Mouse (Mus musculus): ENCODE measurements around the gene E130114P18Rik.

The E130114P18Rik gene

GRCm38 (mm10) chr4:97752276-97753010 lies 25.4 kb downstream of the E130114P18Rik start:
- DNase-seq (ENCODE audit: low spot score), result no peak

DNA sequence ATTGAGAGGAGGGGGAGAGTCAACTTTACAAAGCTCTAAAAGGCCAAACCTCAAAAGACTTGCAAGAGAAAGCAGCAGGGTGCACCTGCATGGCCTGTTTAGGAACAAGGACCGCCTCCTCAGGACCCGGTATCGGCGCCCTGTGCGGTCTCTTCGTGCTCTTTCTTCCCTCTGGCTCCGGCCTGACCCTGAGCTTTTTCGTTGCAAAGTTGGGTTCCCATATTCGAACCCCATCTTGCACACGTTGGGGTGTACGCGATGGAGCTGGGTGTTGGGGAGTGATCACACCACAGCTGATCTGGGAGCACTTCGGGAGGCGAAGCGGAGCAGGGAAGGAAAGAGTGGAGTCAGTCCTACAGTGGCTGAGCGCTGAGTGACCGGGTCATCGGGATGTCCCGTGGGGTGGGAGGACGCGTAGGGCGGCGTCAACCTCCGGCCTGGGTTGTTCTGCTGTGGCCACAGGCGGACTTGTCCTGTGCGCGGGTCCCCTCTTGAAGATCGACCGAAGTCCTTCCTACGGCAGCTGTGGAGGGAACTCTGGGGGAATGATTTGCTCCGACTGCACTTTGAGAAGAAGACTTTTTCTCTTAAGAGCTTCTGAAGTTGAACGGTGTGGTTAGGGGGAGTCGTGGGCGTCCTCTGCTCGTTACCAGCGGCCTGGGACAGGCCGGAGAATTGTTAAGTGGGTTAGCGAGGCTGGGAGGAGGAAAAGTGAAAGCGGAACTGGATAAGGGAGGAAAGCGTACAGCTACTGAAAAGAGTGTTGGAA lies 26.2 kb downstream of the E130114P18Rik start:
- DNase-seq (ENCODE audit: low spot score), result peak; percentile 49

GRCm38 (mm10) chr4:97751030-97751482 lies 26.8 kb downstream of the E130114P18Rik start:
- peak; percentile 91 for DNase-seq (ENCODE audit: low spot score)

GRCm38 (mm10) chr4:97750401-97750800 lies 27.5 kb downstream of the E130114P18Rik start:
- no peak for DNase-seq (ENCODE audit: low spot score)

- no peak for DNase-seq (ENCODE audit: low spot score)
Observed at GRCm38 (mm10) chr4:97746106-97746900, 31.6 kb downstream of the E130114P18Rik start.

GRCm38 (mm10) chr4:97745296-97746105 lies 32.4 kb downstream of the E130114P18Rik start:
- peak; percentile 64 for DNase-seq (ENCODE audit: low spot score)

- no peak for DNase-seq (ENCODE audit: low spot score)
Observed at GRCm38 (mm10) chr4:97743932-97744331, 33.9 kb downstream of the E130114P18Rik start.

DNA sequence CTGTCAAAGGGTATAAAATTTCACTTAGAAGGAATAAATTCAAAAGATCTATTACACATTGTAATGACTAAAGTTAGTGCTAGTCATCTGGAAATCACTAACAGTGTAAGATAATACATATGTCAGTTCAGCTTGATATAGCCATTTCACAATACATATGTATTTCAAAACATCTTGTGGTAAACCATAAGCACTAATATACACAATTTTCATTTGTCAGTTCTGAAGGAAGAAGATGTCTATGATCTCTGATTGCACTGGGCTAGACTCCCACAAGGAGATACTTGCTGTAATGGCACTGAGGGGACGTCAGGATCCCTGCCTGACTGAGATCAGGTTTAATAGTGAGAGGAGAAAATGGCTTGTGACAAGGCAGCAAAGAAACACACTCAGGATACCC lies 44.5 kb downstream of the E130114P18Rik start:
- no peak for DNase-seq (ENCODE audit: low spot score)

DNA sequence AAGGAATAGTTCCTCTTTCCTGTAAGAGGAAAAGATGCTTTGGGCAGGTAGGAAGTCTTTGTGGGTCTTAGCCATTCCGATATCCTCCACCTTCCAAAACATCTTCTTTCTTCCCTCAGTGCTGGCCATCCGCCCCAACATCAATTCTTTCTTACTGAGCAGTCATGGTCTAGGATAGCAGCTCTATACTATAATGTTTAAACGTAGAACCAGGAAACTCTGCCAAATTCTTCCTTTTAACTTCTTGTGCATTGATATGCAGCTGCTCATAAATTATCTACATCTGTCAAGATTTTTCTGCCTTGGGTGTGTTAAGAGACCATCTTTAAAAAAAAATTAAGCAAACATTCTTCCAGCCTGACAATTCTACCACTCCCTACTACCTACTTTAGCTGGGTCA lies 47.5 kb downstream of the E130114P18Rik start:
- no peak for DNase-seq (ENCODE audit: low spot score)

GRCm38 (mm10) chr4:97729999-97730398 lies 47.9 kb downstream of the E130114P18Rik start:
- DNase-seq (ENCODE audit: low spot score), result no peak

- DNase-seq (ENCODE audit: low spot score), result no peak
Observed at GRCm38 (mm10) chr4:97728520-97728919, 49.4 kb downstream of the E130114P18Rik start.

DNA sequence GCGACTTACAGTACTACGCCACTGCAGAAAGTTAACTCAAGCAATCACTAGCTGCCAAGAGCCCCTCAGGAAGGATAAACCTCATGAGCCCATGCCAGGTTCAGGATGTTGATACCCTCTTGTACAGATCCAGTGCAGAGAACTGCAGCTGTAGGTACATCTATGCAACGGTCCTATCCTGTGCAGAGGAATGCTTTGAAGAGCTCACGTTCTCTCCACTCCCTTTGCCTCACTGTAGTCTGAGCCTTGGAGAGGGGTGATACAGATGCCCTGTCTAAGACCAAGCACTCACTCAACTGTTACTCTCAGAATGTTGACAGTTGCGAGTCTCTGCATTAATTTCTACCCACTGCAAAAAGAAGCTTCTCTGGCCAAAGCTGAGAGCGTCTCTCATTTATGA lies 54.5 kb downstream of the E130114P18Rik start:
- no peak for DNase-seq (ENCODE audit: low spot score)

DNA sequence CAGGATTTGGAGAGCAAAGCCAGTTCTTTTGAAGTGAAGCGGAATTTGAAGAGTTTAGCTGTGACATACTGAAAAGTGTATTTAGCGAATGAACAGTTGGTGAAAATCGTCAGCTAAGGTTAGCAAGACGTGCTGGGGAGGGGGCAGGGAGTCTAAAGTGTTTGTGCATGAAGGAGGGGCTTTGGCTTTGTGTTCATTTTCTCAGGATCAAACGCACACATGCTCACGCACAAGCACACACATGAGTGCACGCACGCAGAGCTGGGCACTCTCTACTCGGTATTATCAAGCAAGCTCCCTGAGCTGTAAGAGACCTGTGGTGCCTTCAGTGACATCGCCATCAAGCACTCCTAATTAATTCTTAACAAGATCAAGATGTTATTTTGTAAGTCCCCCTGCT lies 55.2 kb downstream of the E130114P18Rik start:
- DNase-seq (ENCODE audit: low spot score), result no peak

DNA sequence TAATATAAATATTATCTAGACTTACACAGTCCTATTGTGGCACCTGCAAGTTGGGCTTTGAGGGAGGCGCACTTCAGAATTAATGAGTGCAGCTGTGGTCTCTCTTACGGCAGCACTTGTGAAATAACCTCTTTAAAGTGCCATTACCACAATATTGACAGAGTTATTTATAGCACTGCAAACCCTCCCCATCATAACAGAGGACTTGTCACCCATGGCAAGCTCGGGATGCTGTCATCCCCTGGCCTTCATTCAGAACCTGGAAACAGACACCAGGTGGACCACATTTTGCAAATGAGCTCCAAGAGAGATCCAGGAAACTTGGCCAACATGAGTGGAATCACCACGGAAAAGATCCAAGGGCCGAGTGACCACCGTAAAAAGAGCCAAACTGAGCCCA lies 63.3 kb downstream of the E130114P18Rik start:
- DNase-seq (ENCODE audit: low spot score), result no peak

DNA sequence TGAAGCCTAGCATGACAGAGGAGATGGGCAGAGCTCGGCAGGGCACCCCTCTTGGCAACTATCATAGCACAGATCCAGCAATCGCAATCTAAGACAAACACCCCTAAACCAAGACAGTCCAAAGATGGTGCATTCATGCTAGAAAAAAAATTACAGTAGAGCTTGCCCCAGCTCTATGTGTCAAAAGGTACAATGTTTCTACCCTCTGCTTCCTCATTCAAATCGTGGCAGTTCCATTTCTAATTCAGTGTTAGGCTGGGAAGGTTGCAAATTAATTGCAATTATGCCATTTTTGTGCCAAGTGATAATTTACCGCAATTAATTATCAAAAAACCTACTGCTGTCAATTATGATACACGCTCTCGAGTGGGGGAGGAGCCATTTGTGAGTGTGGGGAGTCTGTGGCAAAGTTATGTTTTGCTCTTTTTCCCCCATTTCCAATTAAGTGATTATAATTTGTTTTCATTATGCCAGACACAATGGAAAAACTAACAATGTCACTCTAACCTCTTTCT lies 63.7 kb downstream of the E130114P18Rik start:
- DNase-seq (ENCODE audit: low spot score), result no peak

- DNase-seq (ENCODE audit: low spot score), result no peak
Observed at GRCm38 (mm10) chr4:97712547-97712946, 65.3 kb downstream of the E130114P18Rik start.

- no peak for DNase-seq (ENCODE audit: low spot score)
Observed at GRCm38 (mm10) chr4:97710048-97710765, 67.7 kb downstream of the E130114P18Rik start.

GRCm38 (mm10) chr4:97707373-97708152 lies 70.3 kb downstream of the E130114P18Rik start:
- DNase-seq (ENCODE audit: low spot score), result no peak

DNA sequence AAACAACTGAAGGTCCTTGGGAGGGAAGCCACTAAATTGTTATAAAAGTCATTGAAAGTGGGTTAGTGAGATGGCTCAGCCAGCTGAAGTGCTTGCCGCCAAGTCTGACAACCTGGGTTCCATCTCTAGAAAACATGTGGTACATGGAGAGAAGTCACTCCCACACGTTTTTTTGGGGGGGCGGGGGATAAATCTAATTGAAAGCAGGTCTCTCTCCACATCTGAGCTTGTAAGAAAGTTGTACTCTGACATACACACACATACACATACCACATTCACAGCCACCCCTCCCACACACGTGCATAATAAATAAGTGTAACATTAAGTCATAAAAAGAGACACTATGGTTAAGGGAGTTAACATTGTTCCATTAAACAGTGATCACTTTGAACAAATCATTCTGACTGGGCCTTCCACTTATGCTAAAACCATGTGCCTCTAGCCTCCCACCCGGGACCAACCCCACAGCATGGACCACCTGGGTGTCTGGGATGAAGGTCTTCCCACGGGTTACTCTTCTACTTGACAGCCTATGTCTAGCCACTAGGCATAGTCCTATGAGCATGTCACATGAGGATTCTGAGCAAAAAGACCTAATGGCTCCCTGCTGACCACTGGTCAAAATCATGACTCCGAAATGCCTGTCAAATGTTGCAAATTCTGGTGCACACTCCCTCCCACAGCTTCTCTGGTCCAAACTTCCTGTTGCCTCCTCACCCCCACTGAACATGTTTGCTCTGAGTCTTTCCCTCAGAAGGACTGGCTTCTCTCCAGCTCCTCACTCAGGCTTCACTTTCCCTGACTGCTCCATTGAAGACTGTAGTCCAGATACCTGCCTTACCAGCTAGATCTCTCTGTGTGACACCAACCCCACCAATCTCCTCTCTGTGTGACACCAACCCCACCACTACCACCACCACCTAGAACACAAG lies 80.9 kb downstream of the E130114P18Rik start:
- DNase-seq (ENCODE audit: low spot score), result no peak
